Mouse (Mus musculus): ENCODE measurements around the gene Ripor3.

DNA sequence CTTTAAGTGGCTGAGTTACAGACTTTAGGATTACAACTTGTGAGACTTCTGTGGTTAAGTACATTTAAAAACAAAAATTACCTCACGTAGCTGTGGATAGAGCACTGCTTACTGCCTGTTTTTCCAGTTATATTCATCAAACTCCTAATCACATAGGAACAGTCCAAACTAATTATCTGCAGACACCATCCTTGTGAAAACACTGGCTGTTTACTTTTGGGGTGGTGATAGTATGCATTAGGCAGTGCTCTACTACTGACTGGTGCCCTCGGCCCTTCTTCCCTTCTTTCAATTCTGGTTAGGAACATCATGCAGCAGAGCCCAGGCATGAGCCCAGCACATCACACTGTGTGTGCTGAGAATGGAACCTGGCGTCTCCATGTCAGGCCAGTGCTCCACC, 63.2 kb downstream of the Ripor3 start:
- TF ChIP-seq CTCF (IDR thresholded peaks at IDR 0.05; ENCODE audit: low read depth) (no peak), EP300 (IDR thresholded peaks at IDR 0.05; ENCODE audit: low read depth) (no peak)
